Mouse (Mus musculus) adrenal gland, adult (tissue): ENCODE results near the gene Slc12a7.

ENCODE experiments used
- DNase-seq, 2 experiments: peaks; one replicate each; pipeline ENCODE4 v3.0.0; 2022 to 2023; ENCODE audit warnings: low spot score in 1 of 2; ENCODE audit not compliant: inconsistent age in 2 of 2

Gene Slc12a7

GRCm38 (mm10) chr13:73812936-73813335 lies 80.0 kb downstream of the Slc12a7 start:
- no peak for DNase-seq

GRCm38 (mm10) chr13:73814181-73814580 lies 81.3 kb downstream of the Slc12a7 start:
- DNase-seq = no peak

GRCm38 (mm10) chr13:73816338-73816737 lies 83.4 kb downstream of the Slc12a7 start:
- no peak for DNase-seq

GRCm38 (mm10) chr13:73818921-73819320 lies 86.0 kb downstream of the Slc12a7 start:
- no peak for DNase-seq

- no peak for DNase-seq
These were observed 88.4 kb downstream of the Slc12a7 start for GRCm38 (mm10) chr13:73821251-73821650.

- DNase-seq = peak; percentile 72 to 91
These were observed 89.4 kb downstream of the Slc12a7 start for GRCm38 (mm10) chr13:73822187-73822800.

- no peak for DNase-seq
These were observed 90.8 kb downstream of the Slc12a7 start for GRCm38 (mm10) chr13:73823711-73824110.

- no peak for DNase-seq
These were observed 94.3 kb downstream of the Slc12a7 start for GRCm38 (mm10) chr13:73827243-73827642.

- DNase-seq = peak; percentile 44 to 82
These were observed 98.6 kb downstream of the Slc12a7 start for GRCm38 (mm10) chr13:73831486-73831885.

GRCm38 (mm10) chr13:73833809-73834208 lies 100.9 kb downstream of the Slc12a7 start:
- no peak for DNase-seq

GRCm38 (mm10) chr13:73835791-73836190 lies 102.9 kb downstream of the Slc12a7 start:
- DNase-seq = no peak

- DNase-seq = no peak
These were observed 103.6 kb downstream of the Slc12a7 start for GRCm38 (mm10) chr13:73836491-73836890.

- DNase-seq = no peak
These were observed 104.8 kb downstream of the Slc12a7 start for GRCm38 (mm10) chr13:73837708-73838107.

GRCm38 (mm10) chr13:73839137-73839548 lies 106.2 kb downstream of the Slc12a7 start:
- DNase-seq = no peak

- no peak for DNase-seq
These were observed 106.8 kb downstream of the Slc12a7 start for GRCm38 (mm10) chr13:73839740-73840139.

GRCm38 (mm10) chr13:73842696-73843095 lies 109.8 kb downstream of the Slc12a7 start:
- DNase-seq = no peak

- peak; percentile 19 to 57 for DNase-seq
These were observed 113.9 kb downstream of the Slc12a7 start for GRCm38 (mm10) chr13:73846589-73847464.

- DNase-seq = peak; percentile 82 to 94
These were observed 114.6 kb downstream of the Slc12a7 start, which contains the start of gene Nkd2 for GRCm38 (mm10) chr13:73847465-73847836. Gene Nkd2 (minus strand): TSS chr13:73847631.
